Mouse (Mus musculus) brain, embryonic 14.5 days (tissue): ENCODE measurements around the gene Ksr2. TPM values are rescaled to one million over a fixed set of nuclear protein-coding genes. Genes with fewer than 3 reads are reported as not detected.
"Not testable (repeated sequence)": the region's sequence is repeated elsewhere in the genome, so short reads cannot be mapped to it uniquely, and the experiment has no call there.

Source experiments
- DNase-seq: peaks from one replicate; pipeline ENCODE4 v3.0.0-alpha.2; 2011; ENCODE audit warnings: low read depth
- CTCF ChIP-seq: fragments of 200-500 bp; IDR thresholded peaks from 2 replicates; pipeline ENCODE4 v1.5.1; 2012; ENCODE audit warnings: inconsistent platforms, mild to moderate bottlenecking, moderate library complexity, borderline replicate concordance; ENCODE audit not compliant: insufficient read depth, insufficient read length; ENCODE audit errors: extremely low read depth
- POLR2A ChIP-seq: fragments of 200-500 bp; IDR thresholded peaks from 2 replicates; pipeline ENCODE4 v1.6.1; 2012; ENCODE audit warnings: mild to moderate bottlenecking, inconsistent platforms, borderline replicate concordance; ENCODE audit not compliant: poor library complexity, insufficient read depth, insufficient read length, severe bottlenecking; ENCODE audit errors: extremely low read depth
- polyA plus RNA-seq: library from polyadenylated mRNA; depleted of rRNA; stranded (reverse); fragments of >200 nt; gene quantifications from 2 replicates; pipeline ENCODE4 v1.2.3, GENCODE M21; 2012

Gene Ksr2
- polyA plus RNA-seq, 1 experiment = 6.4 TPM

DNA sequence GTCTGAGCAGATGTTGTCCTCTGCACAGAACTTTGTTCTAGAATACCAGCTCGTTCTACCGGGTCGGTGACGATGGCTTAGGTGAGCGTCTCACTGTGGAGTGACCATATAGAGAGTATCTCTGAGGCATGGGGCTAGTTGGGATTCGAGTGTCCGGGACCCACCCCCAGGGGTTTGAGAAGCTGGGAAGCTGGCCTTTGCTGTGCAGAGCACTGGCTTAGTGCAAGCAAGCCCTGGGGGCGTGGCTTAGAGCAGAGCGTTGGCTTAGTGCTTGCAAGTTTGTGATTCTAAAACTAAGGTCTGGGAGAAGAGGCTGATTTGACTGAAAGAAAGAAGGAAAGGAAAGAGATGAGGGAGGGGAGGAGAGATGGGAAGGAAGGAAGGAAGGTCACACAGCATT is 188.2 kb downstream of the Ksr2 start:
- TF ChIP-seq POLR2A (no peak), CTCF (no peak)
- DNase-seq = no peak

DNA sequence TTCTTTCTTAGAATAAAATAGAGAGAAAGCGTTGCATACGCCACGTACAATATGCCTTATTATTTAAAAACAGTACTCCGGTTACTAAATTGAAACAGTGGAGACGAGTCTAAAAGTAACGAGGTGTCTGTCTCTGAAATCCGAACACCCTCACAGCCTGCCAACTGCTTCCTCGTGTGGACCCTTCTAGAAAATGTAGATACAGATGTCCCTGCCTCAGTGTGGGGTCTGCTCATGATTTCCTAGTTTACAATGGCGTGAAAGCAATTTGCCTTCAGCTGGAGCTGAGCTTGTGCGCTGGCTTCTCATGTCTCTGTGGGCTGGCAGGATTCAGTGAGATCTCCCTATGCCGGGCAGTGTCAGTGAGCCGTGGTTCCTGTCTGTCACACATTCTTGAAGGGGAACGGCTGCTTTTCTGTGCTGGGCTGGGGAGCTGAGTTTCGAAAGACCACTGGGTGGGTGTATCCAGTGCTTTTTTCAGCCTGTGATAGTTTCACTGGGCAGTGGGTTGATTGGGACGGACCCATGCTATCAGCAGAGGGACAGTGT is 194.0 kb downstream of the Ksr2 start:
- DNase-seq = peak; percentile 26
- no peak for TF ChIP-seq POLR2A
- no peak for TF ChIP-seq CTCF

DNA sequence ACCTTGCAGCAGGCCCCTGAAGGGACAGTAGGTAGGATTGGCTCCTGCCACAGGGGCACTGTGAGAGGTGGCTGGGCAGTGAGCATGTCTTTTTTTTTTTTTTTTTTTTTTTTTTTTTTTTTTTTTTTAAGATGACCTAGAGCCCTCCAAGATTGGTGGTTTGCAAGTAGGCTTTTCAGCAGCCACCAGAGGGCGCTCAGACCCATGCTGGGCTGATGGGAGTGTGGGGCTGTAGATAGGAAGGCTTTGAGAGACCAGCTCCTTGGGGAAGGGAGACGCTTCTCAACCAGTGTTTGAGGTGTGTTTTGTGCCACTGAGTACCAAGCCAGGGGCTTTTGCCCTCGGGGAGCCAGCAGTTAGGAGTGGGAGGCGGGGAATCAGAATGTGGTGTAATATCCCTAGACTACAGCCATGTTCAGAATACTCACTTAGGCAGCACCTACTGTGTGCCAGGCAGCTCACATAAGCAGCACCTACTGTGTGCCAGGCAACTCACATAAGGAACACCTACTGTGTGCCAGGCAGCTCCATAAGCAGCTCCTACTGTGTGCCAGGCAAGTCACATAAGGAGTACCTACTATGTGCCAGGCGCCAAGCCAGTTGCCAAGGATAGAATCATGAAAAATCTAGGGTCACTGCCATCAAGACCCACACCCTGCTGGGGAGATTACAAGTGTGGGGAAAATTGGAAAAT is 200.7 kb downstream of the Ksr2 start:
- peak; percentile 78 for TF ChIP-seq CTCF
- no peak for TF ChIP-seq POLR2A
- DNase-seq = peak; percentile 91

DNA sequence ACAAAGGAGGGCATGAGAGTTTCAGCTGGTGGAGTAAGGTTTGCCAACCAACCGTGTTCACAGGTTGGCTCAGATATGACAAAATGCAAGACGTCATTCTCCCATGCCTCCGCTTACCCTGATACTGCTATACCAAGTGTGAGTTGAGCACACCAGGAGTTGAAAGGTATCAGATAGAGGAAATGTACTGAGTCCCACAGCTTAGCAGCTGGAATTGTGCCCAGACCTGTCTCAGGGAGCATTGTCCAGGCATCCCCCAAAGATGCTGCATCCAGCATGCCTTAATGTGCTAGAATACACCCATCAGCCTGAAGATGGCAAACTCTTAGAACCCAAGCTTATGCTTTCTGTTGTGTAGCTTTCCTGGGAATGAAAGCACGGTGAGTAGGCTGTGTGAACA is 206.5 kb downstream of the Ksr2 start:
- TF ChIP-seq CTCF (no peak), POLR2A (no peak)
- no peak for DNase-seq

DNA sequence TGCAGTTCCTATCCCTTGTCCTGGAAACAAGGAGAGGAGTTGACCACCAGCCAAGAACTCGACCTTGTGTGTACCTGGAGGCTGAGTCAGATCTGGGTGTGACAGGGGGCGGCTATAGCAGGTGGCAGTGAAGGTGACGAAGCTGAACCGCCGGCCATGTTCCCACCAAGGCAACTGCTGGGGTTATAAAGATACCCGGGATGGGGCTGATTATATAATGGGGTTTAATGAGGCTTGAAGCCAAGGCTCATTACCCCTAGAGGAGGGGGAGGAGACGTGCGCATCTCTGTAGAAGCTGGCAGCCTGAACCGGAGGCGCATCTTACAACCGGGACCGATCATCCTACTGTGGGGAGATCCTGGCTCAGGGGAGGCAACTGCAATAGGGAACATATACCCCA is 208.4 kb downstream of the Ksr2 start:
- DNase-seq = peak; percentile 60
- TF ChIP-seq CTCF (no peak), POLR2A (no peak)

DNA sequence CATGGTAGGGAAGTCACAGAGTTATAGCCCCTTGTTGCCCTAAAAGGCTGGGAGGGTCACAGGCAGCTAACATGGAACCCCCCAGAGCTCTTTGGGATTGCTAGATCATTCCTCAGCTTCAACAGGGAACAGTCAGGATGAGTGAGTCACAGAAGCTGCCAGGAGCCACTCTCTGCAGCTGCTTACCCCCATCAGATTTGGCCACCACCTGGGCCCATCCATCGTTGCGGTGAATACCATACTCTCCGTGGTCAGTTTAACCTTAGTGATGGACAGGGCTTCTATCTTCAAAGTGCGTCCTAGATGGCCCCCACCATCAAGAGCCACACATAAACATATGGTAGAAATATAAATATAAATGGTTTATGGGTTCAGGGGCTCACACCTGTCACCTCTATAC is 209.4 kb downstream of the Ksr2 start:
- DNase-seq = not testable (repeated sequence)

DNA sequence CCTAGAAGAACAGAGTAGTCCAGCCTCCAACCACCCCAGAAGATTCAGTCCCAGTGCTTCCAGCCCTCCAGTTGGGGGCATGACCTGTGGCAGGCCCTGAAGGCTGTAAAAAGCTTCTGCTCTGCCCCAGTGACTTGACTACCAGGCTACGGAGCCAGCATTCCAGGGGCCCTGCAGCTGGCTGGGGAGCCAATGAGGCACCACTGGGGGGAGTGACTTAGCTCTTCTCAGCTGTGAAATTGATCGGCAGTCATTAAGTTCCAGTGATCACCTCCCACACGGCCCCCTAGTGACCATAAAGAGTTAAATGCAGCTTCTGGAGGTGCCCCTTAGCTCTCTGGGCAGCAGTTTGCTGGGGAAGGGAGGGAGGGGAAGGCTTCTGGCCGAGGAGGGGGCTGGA is 213.1 kb downstream of the Ksr2 start:
- no peak for TF ChIP-seq POLR2A
- no peak for TF ChIP-seq CTCF
- no peak for DNase-seq

DNA sequence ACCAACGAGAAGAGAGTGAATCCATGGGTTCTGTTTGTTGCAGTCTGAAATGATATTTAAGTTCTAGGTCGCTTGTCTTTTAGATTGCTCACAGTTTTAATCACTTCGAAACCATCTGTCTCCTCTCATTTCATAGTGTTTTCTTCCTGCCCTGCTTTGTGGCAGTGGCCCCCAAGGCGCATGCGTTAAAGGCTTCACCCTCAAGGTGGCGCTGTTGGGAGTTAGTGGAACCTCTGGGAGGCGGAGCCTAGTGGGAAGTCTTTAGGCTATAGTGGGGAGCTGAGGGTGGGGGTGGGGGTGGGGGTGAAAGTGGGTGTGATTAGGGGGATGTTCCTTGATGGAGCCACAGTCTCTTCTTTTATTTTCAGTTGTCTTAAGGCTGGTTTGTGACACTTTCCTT is 214.6 kb downstream of the Ksr2 start:
- peak; percentile 17 for DNase-seq
- TF ChIP-seq POLR2A = no peak
- TF ChIP-seq CTCF = peak; percentile 42; the same call in 1 of the 2 replicates

DNA sequence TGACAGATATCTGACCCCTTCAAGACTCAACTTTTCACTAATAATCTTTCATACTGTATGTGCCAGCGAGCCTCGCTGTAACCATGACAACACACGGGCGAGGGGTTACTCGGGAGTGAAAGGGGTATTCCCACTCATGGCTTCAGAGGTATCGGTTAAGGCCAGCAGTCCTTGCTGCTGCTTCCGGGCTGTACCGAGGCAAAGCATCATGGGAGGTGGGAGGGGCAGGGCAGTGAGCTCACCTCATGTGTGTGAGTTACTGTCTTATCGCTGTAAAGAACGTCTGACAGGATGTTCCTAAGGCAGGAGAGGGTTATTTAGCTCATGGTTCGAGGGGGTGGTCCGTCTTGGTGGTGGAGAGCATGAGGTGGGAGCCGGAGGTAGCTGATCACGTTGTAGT is 215.8 kb downstream of the Ksr2 start:
- TF ChIP-seq CTCF (no peak), POLR2A (no peak)
- DNase-seq = no peak

DNA sequence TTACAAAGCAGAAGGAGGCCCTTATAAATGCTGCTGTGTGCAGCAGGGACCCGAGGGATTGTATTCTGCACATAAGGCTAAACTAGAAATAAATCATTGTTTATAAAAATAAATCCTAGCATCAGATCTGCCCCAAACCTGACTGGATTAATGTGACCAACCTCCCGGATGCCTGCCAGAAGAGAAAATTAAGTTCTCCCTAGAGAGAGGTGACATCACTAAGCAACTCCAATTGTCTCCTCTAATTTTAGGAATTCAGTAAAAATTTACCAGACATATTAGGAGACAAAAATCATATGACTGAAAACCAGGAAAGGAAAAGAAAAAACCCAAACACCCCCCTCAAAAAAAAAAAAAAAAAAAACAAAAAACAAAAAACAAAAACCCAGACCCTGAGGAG is 221.4 kb downstream of the Ksr2 start:
- TF ChIP-seq POLR2A = no peak
- TF ChIP-seq CTCF = no peak
- no peak for DNase-seq

DNA sequence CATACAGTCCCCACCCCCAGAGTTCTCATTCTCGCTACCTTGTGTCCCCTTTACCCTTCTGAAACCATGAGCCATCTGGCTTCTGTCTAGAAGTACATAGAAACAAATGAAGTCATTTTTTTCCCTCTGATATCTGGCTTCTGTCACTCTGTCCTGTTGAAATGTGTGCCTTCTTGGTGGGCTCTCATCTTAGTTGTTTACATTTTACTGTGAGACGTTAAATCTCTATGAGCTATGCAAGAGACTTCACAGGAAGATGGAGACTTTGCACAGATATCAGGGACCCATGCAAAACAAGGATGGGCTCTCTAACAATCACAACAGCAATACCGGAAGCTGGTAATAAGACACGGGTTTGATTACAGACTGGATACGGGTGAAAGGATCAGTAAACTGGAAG is 222.0 kb downstream of the Ksr2 start:
- no peak for DNase-seq

DNA sequence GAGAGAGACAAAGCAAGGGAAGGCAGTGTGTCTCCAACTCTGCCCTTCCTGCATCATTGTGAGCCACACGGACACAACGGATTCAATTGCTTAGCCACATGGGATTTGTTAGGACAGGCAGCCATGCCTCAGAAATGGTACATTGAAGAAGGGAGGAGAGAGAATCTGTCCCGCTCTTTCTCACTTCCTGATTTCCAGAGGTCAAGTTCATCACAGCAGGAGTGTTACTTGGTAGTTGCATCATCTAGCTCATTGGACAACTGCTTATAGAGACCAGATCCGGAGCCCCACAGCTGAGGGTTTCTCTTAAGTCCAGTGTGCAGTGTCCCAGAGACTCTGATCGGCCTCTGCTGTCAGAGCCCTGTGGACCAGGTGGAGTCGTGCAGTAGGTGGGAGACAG is 227.8 kb downstream of the Ksr2 start:
- no peak for TF ChIP-seq CTCF
- no peak for TF ChIP-seq POLR2A
- DNase-seq = no peak

More for the DNA sequence above, 222.0 kb downstream of the Ksr2 start:
- TF ChIP-seq CTCF = no peak
- TF ChIP-seq POLR2A = no peak

DNA sequence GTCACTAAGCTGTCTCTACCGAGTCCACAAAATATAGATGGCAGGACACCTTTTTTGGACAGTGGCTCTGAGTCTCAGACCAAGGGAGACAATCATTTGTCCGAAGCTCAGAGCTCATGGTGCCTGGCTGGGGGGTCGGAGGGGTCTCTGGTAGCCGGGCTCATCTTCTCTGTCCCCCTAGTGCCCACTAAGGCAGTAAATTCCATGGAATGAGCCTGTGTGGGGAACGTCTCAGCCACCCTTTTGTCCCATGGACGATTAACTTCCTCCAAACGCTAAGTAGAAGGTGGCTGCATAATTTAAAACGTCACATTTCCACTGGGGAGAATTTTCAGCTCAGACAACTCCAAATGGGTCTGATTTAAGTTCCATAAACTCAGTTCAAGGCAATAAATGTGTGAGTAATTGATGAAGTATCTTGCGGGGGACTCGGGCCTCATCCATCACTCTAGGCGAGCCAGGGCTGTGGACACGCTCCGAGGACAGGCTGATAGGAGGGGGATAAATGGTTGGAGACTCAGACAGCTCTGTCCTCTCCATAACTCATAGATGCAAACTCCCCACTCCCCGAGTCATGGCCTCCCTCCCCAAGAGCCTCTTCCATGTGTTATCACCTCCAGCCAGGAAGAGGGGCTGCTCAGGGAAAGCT is 237.6 kb downstream of the Ksr2 start:
- no peak for DNase-seq
- TF ChIP-seq CTCF = no peak
- TF ChIP-seq POLR2A = no peak

DNA sequence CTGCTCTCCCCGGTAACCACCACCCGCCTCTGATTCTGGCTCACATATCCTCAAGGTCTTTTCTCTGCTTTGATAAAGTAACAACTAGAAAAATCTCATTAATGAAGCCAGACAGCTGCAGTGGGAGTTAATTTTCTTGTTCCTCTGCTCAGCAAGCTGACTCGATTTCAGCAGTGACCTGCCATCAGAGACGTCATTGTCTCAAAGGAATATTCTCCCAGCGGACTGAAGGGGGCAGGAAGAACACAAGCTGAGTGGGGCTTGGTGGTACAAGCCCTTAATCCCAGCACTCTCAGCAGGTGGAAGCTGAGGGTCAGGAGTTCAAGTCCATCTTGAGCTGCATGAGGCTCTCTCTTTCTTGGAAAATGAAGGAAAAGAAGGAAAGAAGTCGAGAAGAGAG is 244.8 kb downstream of the Ksr2 start:
- TF ChIP-seq CTCF (peak; percentile 18; the same call in 1 of the 2 replicates), POLR2A (no peak)
- DNase-seq = peak; percentile 68

DNA sequence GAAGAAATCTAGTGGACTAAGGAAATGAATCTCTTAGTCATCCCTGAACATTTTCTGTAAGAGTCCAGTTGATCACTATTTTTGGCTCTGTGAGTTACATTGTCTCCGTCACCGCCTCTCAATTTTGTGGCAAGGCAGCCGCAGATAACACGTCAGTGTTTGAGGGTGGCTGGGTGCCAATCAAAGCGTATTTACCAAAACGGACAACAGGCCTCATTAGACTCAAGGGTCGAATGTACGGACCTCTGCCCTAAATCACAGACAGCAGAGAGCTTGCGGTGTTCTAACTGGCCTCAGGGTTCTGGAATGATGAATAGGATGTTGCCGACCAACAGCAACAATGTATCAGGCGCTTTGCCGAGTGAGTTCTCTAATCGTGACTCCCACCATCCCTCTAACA is 245.8 kb downstream of the Ksr2 start:
- TF ChIP-seq CTCF = no peak
- no peak for TF ChIP-seq POLR2A
- DNase-seq = no peak

DNA sequence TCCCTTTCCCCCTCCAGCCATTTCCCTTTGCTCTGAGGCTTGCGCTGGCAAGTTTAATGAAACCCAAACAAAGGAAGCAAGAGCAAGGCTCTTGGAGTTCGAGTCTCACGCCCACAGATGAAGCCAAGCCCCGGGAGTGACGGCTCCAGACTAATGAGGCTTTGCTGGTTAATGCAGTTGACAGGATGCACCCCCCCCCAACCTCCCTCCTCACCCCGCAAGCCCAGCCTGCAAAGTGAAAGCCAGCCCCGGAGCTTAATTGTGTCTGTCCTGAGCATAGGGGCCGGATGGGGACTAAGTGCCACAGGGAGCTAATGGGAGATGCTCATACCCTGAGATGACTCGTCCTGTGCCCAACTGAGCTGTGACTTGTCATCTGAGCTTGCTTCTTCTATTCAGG is 251.4 kb downstream of the Ksr2 start:
- peak; percentile 74 for DNase-seq
- TF ChIP-seq POLR2A (no peak), CTCF (no peak)
